Mouse (Mus musculus): ENCODE measurements around the gene Arl8a. TPM values are rescaled to one million over a fixed set of nuclear protein-coding genes. Genes with fewer than 3 reads are reported as not detected.
A peak's percentile ranks its signal among the peaks of the same experiment; 100 is the strongest.
"Not testable (repeated sequence)": the region's sequence is repeated elsewhere in the genome, so short reads cannot be mapped to it uniquely, and the experiment has no call there.

Gene Arl8a
- 284 and 285 TPM in 2 replicates for polyA plus RNA-seq (2015; fragmentation: Nextera tagmentation; extraction: Ambion mirVana)

DNA sequence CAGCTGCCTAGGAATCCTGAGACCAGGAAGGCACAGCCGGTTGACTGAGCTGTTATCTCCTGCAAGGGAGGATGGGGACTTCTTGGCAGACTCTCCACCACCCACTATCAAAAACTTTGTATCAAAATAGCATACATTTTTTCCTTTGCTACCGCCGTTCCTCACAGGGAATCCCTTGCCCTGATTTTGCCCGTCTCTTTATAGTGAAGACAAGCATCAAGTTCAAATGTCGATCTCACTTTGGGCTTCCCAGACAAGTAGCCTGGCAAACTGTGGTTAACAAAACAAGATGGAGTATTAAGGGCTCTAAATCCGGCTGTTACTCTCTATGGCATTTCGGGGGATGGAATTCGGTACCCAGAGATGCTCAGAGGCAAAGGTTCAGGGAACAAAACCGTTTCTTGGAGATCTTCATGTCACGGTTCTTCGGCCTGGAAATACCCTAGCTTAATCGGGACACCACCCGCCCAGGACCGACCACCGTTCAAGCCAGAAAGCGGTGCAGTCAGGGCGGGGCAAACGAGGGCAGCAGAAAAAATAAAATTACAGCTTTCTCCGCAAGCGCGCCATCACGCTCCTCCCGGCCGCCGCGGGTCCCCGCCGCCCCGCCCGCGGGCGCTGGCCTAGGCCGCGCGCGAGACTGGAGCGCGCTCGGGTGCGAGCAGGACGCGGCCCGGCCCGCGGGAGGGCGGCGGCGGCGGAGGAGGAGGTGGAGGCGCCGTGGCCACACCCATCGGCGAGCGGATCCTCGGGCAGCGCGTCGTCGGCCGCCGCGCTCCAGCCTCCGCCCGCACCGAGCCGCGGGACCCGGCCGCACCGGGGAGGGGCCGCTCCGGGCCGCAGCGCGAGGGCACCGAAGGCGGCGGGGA is at the start of gene Arl8a:
Arl8a (plus strand) TSS at position 748 of the 869 bp plus-strand sequence.
- Histone ChIP-seq H3K27me3 (0 out of 2 replicates have a peak, but pooled peaks cover 3% of the 10 kb centered on the region), H3K9me3 (no peaks in the 10 kb centered on the region), H3K9ac (peak within 1 kb of the TSS; percentile 95), H3K4me1 (replicated peaks) (peaks cover 39% of the 10 kb centered on the region), H3K36me3 (peaks cover 4% of the 10 kb centered on the region), H3K27ac (peak within 1 kb of the TSS; percentile 96), H3K4me3 (peak within 1 kb of the TSS; percentile 100), H3K4me2 (peak within 1 kb of the TSS; percentile 98)
- peak; percentile 77 for ATAC-seq (ENCODE audit: low FRiP score)
- under 1% methylated on average over 56 of the region's 78 CpGs for WGBS

DNA sequence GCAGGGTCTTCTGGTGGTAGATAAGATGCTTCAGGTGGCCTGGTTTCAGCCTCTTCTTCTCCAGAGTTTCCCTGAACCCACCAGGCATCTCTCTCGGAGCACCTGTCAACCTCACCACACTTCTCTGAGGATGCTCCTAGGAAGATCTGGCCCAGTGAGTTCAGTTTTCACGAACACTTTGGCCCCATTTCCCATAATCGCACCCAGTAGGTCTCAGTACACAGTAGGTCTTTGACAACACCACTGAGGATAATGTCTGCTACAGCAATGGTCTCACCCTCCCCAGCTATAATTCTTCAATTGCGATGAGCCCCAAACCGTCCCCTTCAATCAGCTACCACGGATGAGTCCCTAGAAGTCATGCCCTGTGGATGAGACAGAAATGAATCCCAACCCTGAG is 49.2 kb upstream of the Arl8a start:
- Histone ChIP-seq H3K36me3 (no peaks in the 10 kb centered on the region), H3K9me3 (no peaks in the 10 kb centered on the region), H3K4me1 (replicated peaks) (0 out of 2 replicates have a peak, but pooled peaks cover 5% of the 10 kb centered on the region), H3K27ac (no peak overlapping the region), H3K9ac (no peak overlapping the region), H3K4me3 (no peak overlapping the region), H3K27me3 (peaks cover 40% of the 10 kb centered on the region), H3K4me2 (no peak overlapping the region)
- no peak for ATAC-seq (ENCODE audit: low FRiP score)
- 92% methylated on average over 6 of the region's 6 CpGs for WGBS

DNA sequence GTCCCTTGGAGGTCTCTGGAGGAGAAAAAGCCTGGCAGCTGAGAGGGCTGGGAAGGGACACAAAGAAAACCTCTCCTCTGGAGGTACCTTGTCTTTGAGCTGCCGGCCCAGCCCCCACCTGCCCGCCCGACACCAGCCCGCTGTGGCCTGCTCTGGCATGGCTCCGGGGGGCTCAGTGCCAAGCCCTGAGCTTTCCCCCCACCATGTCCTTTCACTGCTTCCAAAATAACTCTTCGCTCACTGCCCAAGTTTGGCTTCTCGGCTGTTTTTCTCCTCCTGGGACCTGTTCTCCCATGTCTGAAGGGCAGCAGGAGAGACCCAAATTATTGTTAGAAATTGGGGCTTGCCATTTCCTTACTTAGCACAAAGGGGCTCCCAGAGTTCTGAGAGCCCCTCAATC is 48.2 kb upstream of the Arl8a start:
- Histone ChIP-seq H3K27me3 (peaks cover 50% of the 10 kb centered on the region), H3K9ac (no peak overlapping the region), H3K36me3 (no peaks in the 10 kb centered on the region), H3K4me1 (replicated peaks) (0 out of 2 replicates have a peak, but pooled peaks cover 5% of the 10 kb centered on the region), H3K4me3 (no peak overlapping the region), H3K27ac (no peak overlapping the region), H3K9me3 (no peaks in the 10 kb centered on the region), H3K4me2 (no peak overlapping the region)
- no peak for ATAC-seq (ENCODE audit: low FRiP score)
- 75% methylated on average over 7 of the region's 7 CpGs for WGBS

DNA sequence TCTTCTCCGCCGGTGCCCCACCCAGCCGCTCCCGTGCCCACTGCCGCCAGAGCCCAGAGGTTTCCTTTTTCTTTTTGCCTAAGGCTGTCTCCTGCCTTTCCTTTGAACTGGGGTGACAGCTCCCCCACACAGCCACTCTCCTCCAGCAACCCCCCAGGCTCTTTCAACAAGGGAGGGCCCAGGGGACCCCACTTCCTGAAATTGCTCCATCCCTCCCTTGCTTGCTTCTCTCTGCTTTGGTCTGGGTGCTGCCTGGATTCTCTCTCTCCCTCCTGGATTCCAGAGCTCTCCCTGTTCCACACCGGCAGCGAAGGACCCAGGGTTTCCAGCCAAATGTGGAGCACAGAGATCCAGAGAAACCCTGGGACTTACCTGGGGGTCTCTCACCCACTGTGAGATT is 46.2 kb upstream of the Arl8a start:
- Histone ChIP-seq H3K9ac (no peak overlapping the region), H3K4me2 (no peak overlapping the region), H3K4me3 (no peak overlapping the region), H3K9me3 (no peaks in the 10 kb centered on the region), H3K27ac (no peak overlapping the region), H3K27me3 (peaks cover 68% of the 10 kb centered on the region), H3K36me3 (no peaks in the 10 kb centered on the region), H3K4me1 (replicated peaks) (peaks cover 11% of the 10 kb centered on the region)
- WGBS = 61% methylated on average over 7 of the region's 7 CpGs
- no peak for ATAC-seq (ENCODE audit: low FRiP score)

DNA sequence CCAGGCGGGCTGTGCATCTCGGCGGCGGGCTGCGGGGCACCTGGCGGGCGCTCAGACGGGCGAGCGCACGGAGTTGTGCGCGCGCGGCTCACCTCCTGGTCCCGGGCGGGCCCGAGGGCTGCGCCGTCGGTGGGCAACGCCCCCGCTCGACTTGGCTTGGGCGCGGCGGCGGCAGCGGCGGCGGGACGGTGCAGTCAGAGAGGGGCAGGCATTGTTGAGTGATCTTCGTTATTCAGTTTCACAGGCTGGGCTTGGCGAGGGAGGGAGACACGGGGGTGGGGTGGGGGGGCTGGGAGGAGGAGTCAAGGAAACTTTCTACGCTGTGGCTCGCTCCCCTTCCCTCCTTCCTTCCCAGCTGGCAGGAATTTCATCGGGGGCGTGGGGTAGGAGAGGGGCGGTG is 41.5 kb upstream of the Arl8a start, which contains the start of gene Lgr6:
Lgr6 (minus strand) TSS at position 153 of the 400 bp plus-strand sequence.
- no peaks in the 10 kb centered on the region for H3K9me3 ChIP-seq
- no peak within 1 kb of the TSS for H3K27ac ChIP-seq
- H3K36me3 ChIP-seq = no peaks in the 10 kb centered on the region
- 1% methylated on average over 36 of the region's 40 CpGs for WGBS
- H3K9ac ChIP-seq = peak within 1 kb of the TSS; percentile 56; the same call in 1 of the 2 replicates
- peaks cover 15% of the 10 kb centered on the region for H3K4me1 ChIP-seq (replicated peaks)
- peak within 1 kb of the TSS; percentile 65 for H3K4me2 ChIP-seq
- no peak for ATAC-seq (ENCODE audit: low FRiP score)
- H3K27me3 ChIP-seq = peaks cover 79% of the 10 kb centered on the region
- peak within 1 kb of the TSS; percentile 41 for H3K4me3 ChIP-seq

DNA sequence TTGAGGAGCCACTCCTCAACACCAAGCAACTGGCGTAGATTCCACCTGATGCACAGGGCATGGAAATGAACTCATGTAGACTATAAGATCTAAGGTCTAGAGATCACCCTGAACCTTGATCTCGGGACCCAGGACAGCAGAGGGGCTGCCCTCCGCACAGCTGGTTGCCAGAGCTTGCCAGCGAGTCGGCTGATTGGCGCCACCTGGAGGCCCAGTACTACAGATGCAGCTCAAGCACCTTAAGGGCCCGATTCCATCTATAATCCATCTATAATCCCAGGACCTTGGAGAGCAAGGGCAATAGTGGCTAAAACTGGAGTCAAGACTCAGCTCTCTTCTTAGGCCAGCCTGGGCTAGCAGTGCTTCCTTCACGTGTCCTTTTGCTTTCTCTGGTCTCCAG is 40.7 kb upstream of the Arl8a start:
- H3K9ac ChIP-seq = no peak overlapping the region
- no peaks in the 10 kb centered on the region for H3K36me3 ChIP-seq
- no peak overlapping the region for H3K4me2 ChIP-seq
- no peaks in the 10 kb centered on the region for H3K9me3 ChIP-seq
- WGBS = 2% methylated on average over 8 of the region's 8 CpGs
- 0 out of 2 replicates have a peak overlapping the region, but pooled peaks have one; percentile 41 for H3K4me3 ChIP-seq
- H3K27me3 ChIP-seq = peaks cover 74% of the 10 kb centered on the region
- no peak overlapping the region for H3K27ac ChIP-seq
- H3K4me1 ChIP-seq (replicated peaks) = peaks cover 12% of the 10 kb centered on the region
- no peak for ATAC-seq (ENCODE audit: low FRiP score)

DNA sequence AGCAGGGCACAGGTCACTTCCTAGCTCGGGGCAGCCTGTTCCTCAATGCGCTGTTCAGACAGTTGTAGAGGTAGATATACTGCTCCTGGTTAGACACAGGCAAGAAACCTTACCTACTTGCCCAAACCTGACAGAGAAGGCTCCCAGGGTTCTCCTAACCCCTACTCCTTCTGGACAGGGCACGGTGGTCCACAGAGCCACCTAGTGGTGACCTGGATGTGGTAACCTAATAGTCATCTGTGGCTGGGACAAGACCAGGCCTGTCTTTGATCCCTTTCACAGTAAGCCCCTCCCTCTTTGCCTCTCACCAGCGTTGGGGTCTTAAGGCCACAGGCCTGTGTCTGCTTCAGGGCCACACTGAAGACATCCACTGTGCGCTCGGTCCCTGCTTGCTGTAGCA is 38.0 kb upstream of the Arl8a start:
- Histone ChIP-seq H3K36me3 (no peaks in the 10 kb centered on the region), H3K4me1 (replicated peaks) (peaks cover 12% of the 10 kb centered on the region), H3K9ac (no peak overlapping the region), H3K27ac (no peak overlapping the region), H3K9me3 (no peaks in the 10 kb centered on the region), H3K4me2 (no peak overlapping the region), H3K4me3 (no peak overlapping the region), H3K27me3 (peaks cover 54% of the 10 kb centered on the region)
- no peak for ATAC-seq (ENCODE audit: low FRiP score)
- WGBS = 39% methylated on average over 6 of the region's 6 CpGs

DNA sequence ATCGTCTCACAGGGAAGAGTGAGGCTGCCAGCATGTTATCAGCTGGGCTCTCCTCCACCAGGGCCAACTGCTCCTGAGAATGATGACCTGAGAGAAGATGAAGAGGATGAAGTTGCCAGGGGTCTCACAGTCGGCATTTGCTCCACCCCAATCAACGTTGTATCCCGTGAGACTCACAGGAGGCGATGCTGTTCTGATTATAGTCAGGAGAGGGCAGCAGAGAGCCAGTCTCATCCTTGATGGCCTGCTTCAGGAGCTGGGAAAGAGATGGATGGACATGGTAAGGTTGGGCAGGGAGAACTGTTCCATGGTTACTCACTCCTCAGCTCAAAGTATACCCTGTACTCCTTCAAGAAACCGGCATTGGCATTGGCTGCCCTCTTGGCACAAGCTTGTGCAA is 36.5 kb upstream of the Arl8a start:
- ATAC-seq (ENCODE audit: low FRiP score) = no peak
- Histone ChIP-seq H3K27ac (no peak overlapping the region), H3K4me1 (replicated peaks) (peaks cover 8% of the 10 kb centered on the region), H3K9me3 (no peaks in the 10 kb centered on the region), H3K9ac (no peak overlapping the region), H3K4me3 (no peak overlapping the region), H3K27me3 (peaks cover 42% of the 10 kb centered on the region), H3K4me2 (no peak overlapping the region), H3K36me3 (no peaks in the 10 kb centered on the region)
- WGBS = 21% methylated on average over 6 of the region's 6 CpGs

DNA sequence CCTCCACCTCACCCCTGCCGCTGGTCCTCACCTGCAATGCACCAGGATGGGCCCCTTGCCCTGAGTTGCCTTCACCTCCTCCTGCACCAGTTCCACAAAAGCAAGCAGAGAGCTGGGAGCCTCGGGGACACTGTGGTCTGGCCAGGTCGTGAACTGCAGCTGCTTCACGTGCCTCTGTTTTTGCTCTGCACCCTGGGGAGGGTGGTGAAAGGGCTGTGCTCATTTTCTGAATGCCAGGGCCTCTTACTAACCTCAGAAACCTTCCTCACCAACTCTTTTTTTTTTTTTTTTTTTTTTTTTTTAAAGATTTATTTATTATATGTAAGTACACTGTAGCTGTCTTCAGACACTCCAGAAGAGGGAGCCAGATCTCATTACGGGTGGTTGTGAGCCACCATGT is 35.4 kb upstream of the Arl8a start:
- ATAC-seq (ENCODE audit: low FRiP score); H3K9ac ChIP-seq; H3K9me3 ChIP-seq; H3K36me3 ChIP-seq; H3K27ac ChIP-seq; H3K4me2 ChIP-seq; H3K4me1 ChIP-seq (replicated peaks); H3K4me3 ChIP-seq: not testable (repeated sequence)
- WGBS = 56% methylated on average over 4 of the region's 5 CpGs
- H3K27me3 ChIP-seq = peaks cover 30% of the 10 kb centered on the region

DNA sequence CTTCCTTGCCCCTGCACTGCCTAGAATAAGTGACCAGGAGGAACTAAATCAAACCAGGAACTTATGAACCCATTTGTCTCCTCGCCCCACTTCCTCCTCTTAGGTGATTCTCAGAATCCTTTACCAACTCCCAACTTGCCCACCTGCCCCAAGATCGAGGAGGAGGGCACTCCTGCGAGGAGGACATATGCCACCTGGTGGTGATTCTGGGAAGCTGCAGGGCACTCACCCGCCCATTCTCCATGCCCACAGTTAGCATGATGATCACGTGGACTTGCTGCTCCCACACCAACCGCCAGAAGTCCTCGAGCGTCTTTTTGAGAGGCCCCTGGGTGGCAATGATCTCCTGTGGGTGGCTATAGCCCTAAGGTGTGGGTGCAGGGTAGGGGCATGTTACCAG is 34.0 kb upstream of the Arl8a start:
- Histone ChIP-seq H3K4me1 (replicated peaks) (no peaks in the 10 kb centered on the region; the same call in 1 of the 2 replicates), H3K9ac (no peak overlapping the region), H3K27ac (no peak overlapping the region), H3K27me3 (peaks cover 16% of the 10 kb centered on the region), H3K36me3 (no peaks in the 10 kb centered on the region), H3K4me3 (no peak overlapping the region), H3K9me3 (no peaks in the 10 kb centered on the region), H3K4me2 (no peak overlapping the region)
- peak; percentile 27; the same call in 1 of the 2 replicates for ATAC-seq (ENCODE audit: low FRiP score)
- WGBS = 10% methylated on average over 8 of the region's 8 CpGs

DNA sequence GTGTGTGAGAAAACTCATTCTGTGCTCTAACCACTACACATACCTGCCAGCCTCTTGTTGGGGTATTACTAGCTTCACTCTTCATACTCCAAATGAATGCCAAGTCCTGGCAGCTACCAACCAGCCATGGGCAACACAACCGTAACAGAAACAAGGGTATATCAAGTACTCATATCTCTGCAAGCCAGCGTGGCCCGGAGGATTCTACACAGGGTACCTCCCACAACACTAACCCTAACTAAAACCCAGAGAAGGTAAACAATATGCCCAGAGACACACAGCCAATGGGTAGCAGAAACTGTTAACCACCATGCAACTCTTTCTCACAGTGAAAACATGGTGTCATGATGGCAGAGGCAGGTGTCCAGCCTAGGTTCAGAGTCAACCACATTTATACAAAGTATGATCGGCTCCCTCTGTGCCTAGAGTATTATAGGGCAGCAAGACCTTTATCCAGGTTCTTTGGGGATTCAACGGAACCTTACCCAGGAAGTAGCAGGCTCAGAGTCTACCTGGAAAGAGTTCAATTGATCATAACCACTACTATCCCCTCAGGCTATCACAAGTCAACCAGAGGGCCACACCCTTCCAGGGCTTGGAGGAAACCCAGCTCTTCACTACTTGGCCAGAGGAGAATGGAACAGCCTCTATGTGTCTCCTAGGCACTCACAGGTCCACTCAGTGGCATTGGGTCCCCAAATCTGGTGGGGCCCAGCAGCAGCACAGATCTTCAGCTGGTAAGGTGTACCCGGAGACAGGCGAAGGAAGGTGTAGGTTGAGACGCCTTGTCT is 21.9 kb upstream of the Arl8a start:
- Histone ChIP-seq H3K4me3 (no peak overlapping the region), H3K9me3 (no peaks in the 10 kb centered on the region), H3K9ac (no peak overlapping the region), H3K4me2 (no peak overlapping the region), H3K4me1 (replicated peaks) (peaks cover 12% of the 10 kb centered on the region), H3K36me3 (no peaks in the 10 kb centered on the region), H3K27ac (no peak overlapping the region), H3K27me3 (peaks cover 10% of the 10 kb centered on the region)
- WGBS = 95% methylated on average over 8 of the region's 8 CpGs
- no peak for ATAC-seq (ENCODE audit: low FRiP score)

DNA sequence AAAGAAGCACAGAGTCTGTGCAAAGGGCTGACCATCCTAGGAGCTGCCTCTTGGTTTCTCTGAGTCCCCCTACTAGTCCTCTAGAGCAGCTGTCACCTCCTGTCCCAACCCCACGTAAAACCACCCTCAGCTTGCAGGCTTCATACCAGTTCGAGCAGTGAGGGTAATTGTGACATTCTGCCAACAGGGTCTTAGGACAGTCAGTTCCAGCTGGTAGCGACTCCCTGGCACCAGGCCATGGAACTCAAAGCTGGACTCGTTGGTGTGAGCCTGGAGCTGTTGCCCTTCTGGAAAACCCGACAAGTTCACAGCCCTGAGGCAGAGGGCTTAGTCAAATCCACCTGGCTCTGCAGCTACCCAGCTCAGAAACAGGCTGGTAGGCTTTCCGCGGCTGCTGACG is 20.6 kb upstream of the Arl8a start:
- H3K4me2 ChIP-seq = no peak overlapping the region
- ATAC-seq (ENCODE audit: low FRiP score) = no peak
- H3K9ac ChIP-seq = no peak overlapping the region
- no peak overlapping the region for H3K4me3 ChIP-seq
- H3K9me3 ChIP-seq = no peaks in the 10 kb centered on the region
- peaks cover 13% of the 10 kb centered on the region for H3K27me3 ChIP-seq
- H3K27ac ChIP-seq = no peak overlapping the region
- H3K4me1 ChIP-seq (replicated peaks) = peaks cover 12% of the 10 kb centered on the region
- no peaks in the 10 kb centered on the region for H3K36me3 ChIP-seq
- 75% methylated on average over 8 of the region's 8 CpGs for WGBS

All from hindbrain, embryonic 13.5 days (tissue).